Mouse (Mus musculus) v-Abl transformed pro-B cells (cell line): ENCODE data around the gene Adrm1.

Source experiments
- in situ Hi-C, 2 experiments: fragments of 400-800 bp; cut with MboI; formaldehyde crosslinking; loops; one replicate each; pipeline ENCODE4 v1.15.1; 2025; ENCODE audit not compliant: unreplicated experiment in 2 of 2

Gene Adrm1

DNA sequence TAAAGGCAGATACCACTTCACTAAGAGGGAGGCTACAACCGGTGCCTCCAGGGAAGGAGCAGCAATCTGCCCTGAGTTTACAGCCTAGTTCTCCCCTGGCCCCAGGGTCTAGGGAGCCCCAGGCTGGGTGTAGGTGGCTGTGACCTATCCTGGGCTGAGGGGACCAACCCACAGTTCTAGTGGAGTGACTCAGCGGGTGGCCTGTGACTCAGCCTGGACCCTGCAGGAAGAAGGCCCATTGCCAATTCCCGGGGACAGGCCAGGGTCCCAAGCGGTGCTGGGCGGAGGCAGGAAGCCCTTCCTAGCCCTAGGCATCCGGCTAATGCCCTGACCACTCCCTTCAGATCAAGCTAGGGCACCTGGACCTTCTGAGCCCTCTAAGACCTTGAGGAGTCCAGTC, 44.7 kb downstream of the Adrm1 start:
- in situ Hi-C loops = no loop called here

DNA sequence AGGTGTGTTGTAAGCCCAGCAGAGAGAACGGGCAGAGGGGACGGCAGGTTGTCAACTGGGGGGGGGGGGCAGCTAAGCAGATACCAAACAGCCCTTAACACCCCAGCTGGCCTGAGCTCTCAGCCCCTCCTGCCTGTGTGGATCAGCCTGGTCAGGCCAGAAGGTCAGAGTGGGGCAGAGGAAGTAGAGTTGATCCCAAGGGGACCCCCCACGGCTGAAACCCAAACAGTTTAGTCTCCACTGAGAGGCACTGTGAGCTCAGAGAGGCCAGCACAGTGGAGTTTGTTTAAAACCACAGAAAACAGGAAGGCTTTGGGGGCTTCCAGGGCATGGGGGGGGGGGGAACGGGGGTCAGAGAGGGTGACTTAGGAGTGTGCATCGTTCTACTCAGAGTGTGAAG, 45.6 kb downstream of the Adrm1 start:
- in situ Hi-C loops = no loop called here

DNA sequence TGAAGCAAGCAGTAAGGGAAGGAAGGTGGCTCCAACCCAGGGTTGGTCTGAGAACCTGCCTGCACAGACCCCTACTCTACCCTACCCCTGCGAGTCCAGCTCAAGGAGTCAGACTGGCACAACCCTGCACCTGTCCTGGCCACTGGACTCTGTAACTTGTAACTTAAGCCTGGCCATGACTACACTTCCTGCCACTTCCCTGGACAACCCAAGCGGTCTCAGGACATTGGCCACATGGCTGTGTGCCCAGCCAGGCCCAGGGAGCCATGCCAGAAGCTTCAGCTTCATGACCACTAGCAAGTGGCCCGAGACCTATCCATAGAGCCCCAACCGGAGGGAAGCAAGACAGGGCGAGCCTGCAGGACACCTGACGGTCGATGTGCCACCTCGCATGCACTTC, 46.3 kb downstream of the Adrm1 start:
- in situ Hi-C loops = no loop called here

DNA sequence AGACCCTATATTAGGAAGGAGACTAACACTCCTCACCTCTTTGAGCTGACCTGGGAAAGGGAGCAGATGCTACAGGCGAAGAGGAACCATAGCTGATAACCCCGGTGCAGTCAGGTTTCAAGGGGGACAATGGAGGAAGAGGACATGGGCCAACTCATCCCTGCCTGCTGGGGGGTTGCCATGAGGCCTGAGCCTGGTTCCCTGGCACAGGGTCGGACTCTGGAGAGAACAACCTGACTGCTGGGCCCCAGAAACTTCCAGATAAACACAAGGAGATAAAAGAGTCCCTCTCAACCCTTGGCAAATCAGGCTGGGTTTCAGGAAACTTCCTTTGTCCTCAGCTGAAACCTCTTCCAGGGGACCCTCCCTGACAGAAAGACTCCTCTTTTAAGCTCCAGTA, 47.0 kb downstream of the Adrm1 start:
- in situ Hi-C loops = no loop called here

DNA sequence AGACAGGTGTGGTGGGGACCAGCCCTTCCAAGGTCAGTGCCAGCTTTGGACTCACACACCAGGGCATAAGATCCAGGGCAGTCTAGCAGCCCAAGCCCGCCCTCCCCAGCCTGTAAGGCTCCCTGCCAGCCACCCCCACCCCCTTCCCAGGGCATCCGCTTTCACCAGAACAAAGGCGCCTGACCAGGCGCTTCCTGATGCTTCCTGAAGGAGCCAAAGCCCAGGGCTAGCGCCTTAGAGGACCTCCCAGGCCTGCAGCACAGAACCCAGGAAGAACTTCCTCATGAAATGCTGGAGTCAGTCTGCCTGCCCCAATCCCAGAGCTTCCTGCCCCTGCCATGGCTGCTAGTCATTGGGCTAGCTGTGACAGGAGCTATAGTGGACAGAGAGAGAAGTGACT, 47.4 kb downstream of the Adrm1 start:
- in situ Hi-C loops = no loop called here

DNA sequence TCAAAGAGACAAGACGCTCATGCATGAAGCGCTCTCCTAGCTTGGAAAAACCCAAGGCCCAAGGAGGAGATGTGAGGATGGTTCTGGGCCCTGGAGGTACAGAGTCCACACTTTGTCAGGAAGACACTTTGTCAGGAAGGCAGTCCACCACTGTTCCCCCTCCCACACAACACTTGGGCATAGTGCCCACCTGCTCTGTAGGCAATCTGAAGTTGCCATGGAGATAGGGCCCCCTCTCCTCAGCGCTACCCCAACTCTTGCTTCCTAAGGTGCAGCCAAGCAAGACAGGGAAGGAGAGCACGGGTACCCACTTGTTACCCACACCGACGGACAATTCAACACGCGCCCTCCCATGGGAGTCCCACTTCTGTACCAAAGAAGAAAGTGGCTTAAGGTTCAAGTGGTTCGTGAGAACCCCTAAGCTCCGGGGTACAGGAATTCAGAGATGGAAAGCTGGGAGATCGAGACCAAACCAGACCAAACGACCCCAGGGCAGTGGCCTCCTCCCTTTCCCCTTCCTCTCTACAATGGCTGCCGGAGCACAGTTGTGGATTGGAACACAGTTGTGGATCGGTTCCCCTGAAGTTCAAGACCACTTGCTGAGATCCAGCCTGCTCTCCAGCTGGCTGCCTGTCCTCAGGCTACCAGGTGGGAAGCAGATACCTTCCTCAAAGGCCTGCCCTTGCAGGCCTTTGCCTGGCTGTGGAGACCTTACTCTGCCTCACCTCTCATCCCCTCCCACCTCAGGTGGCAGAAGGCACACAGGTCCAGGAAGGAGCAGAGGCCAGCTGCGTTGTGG, 48.1 kb downstream of the Adrm1 start:
- in situ Hi-C loops = no loop called here

DNA sequence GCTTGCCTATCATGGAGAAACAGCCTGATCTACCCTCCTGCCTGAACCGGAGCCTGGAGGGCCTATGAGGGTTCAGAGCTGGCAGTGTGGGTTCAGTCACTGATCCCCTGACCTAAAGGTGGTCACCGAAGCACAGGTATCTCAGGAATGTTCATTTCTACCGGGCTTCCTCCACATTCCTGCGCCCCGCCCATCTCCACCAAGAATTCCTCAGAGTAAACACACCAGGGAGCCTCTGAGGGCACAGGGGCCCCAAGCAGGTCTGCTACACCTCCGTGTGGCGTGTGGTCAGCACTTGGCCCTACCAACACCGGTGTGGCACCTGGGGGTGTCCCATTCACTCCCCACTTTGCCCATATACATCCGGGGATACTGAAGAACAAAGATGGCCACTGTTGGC, 48.9 kb downstream of the Adrm1 start:
- in situ Hi-C loops = no loop called here

DNA sequence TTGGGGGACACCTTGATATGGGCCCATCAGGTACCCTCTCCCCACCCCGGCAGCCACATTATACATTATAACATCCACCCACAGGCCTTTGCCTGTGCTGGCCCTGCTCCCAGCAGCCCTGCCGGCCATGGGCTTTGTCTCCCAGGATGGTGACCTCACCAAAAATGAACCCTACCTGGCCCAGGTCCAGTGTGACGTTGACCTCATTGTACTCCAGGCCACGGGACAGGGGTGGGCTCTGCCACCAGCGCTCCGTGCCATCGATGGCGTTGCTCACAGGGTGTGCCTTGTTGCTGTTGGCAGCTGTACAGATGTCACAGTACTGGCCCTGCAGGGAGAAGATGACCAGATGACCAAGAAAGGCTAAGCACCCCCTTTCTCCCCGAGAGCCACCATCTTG, 49.8 kb downstream of the Adrm1 start:
- in situ Hi-C loops = no loop called here

DNA sequence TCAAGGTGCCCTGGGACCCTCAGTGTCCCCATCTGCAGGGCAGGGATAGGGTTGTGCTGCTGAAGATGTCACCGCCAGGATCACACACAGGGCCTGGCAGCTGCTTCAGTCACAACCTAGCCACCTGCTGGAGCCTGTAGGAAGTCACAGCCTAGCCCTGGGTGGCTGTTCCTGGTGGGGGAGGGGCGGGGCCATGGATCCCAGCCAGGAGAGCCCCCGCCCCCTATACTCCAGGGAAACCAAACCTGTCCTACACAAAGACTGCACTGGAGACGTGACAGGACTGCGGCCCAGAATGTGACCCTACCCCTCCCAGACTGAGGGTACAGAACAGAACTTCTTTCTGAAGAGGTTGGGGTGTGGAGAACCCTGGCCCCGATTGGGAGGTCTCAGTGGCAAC, 51.0 kb downstream of the Adrm1 start:
- in situ Hi-C loops = no loop called here

DNA sequence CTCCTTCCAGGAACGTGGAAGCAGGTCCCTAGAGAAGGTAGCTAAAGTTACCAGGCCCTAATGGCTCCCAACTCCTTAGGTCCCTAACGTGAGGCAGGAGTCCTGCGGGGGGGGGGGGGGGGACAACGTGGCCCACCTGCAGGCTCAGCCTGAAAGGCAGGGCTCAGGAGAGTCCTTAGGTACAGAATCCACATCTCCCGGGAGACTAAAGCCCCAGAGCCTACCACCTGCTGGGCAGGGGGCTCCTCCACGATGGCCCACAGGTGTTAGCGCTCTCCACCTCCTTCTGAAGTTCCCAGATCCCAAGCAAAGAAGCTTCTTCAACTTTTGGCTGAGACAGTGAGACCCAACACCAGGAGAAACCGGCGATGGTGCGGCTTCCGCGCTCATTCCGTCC, 53.4 kb downstream of the Adrm1 start:
- in situ Hi-C loops = no loop called here

DNA sequence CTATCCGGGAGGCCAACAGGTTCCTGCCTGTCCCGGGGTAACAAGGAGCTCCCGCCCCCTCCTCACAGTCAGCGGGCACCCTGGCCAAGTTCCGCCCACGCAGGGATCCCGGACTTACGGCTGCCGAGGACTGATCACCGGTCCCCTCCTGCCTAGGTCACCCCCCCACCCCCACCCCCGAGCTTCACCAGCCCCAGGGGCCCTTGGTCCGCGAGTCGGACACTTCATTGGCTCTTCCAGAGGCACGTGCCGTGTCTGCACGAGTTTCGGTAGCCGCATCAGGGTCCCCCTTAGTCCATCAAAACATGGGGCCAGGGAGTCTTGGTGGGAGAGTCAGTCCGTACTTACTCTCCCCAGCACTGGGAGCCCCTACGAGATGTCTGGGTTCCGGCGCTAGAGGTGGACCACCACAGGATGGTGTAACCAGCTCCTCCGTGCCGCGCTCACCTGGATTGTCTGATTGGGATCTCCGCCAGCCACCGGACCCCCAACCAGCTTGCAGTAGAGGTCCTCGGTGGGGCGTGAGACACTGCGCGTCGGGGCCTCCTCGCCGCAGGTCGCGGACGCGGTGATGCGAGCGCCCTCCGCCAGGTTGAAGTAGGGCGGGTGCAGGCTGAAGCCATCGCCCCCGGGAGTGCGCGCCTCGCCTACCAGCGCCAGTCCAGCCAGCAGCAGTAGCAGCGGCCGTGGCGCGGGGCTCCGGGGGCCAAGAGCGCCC, 53.9 kb downstream of the Adrm1 start:
- in situ Hi-C loops = no loop called here
